Mouse (Mus musculus) fibroblast of lung, adult 2 months (primary cell): ENCODE results near the gene Nxpe5.
"Not testable (repeated sequence)": the region's sequence is repeated elsewhere in the genome, so short reads cannot be mapped to it uniquely, and the experiment has no call there.

ENCODE experiments used
- DNase-seq: peaks from one replicate; pipeline ENCODE4 v3.0.0-alpha.2; 2011; ENCODE audit warnings: low read depth

The Nxpe5 gene

DNA sequence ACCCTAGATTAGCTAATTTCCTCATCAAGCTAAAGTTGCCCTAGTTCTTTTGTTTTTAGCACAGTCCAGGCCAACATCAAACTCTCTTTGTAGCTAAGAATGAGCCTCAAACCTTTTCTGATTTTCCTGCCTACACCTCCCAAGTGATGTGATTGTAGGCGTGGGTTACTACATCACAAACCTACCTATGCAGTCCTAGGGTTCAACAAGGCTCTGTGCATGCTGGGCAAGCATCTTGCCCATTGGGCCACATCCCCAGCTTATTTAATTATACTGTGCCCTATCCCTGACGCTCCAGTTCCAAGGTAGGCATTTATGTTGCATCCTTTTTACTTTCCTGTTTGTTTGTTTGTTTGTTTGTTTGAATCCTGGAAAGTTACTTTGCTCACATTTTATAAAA lies at the start of gene Nxpe5:
Gene Nxpe5, plus strand, starts transcription at position 199 of the 400 bp plus-strand sequence.
- DNase-seq = no peak

DNA sequence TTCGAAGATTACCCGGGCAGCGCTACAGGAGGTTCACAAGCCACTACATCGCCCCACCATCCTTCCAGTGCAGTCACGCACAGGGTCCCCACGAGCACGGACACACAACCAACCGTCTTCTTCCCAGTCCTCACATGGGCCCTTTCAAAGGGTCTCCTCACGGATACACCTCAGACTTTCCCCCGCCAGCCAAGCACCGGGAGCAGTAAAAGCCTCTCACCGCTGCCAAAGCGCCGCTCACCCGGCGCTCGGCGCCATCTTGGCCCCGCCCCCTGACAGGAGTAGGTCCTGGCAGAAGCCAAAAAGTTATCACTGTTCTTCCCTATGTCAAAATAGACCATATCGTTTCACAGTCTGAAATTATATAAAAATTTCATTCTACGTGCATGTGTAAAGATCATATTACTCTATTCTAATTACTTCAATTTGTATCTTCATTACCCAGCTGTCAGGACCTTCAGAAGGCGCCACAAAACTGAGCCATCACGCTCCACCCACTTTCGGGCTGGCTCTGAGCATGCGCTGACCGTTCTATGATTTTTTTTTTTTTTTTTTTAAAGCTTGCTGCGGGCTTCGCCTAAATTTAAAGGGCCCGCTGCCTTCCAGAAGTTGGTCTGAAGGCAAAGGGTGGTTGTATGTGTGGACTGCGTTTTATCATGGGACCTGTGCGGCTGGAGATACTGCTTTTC lies 38.6 kb upstream of the Nxpe5 start, which contains the start of the genes Taf6 and Cnpy4:
Gene Taf6, minus strand, starts transcription at position 502 of the 689 bp plus-strand sequence.
Gene Cnpy4, plus strand, starts transcription at position 536 of the 689 bp plus-strand sequence.
- peak; percentile 79 for DNase-seq

DNA sequence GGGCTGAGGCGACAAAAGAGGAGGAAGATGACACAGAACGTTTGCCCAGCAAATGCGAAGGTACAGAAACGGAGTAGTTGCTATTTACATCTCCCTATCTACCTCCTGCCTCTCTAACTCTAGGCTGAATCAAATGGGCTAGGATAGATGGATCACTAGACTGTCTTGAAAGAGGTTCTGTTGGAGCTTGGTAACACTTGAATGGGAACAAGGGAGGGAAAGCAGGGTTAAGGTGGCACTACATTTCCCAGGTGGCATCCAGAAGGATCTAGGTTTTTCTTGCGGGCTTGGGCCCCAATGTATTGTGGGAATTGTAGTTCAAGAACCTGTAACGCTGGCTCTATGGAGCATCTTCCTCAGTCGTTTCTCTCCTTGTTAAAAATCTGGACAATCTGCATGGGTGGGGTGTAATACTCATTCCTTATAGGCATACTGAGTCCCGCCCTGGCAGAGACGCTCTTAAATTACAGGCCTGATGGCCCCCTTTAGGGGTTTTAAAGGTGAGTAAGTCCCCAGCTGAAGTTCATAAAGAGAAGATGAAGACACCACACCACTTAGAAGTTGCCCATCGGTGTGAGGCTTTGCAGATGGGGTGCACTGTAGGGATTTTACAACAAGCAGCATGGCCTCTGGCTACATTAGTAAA lies 37.9 kb upstream of the Nxpe5 start:
- DNase-seq = peak; percentile 60

DNA sequence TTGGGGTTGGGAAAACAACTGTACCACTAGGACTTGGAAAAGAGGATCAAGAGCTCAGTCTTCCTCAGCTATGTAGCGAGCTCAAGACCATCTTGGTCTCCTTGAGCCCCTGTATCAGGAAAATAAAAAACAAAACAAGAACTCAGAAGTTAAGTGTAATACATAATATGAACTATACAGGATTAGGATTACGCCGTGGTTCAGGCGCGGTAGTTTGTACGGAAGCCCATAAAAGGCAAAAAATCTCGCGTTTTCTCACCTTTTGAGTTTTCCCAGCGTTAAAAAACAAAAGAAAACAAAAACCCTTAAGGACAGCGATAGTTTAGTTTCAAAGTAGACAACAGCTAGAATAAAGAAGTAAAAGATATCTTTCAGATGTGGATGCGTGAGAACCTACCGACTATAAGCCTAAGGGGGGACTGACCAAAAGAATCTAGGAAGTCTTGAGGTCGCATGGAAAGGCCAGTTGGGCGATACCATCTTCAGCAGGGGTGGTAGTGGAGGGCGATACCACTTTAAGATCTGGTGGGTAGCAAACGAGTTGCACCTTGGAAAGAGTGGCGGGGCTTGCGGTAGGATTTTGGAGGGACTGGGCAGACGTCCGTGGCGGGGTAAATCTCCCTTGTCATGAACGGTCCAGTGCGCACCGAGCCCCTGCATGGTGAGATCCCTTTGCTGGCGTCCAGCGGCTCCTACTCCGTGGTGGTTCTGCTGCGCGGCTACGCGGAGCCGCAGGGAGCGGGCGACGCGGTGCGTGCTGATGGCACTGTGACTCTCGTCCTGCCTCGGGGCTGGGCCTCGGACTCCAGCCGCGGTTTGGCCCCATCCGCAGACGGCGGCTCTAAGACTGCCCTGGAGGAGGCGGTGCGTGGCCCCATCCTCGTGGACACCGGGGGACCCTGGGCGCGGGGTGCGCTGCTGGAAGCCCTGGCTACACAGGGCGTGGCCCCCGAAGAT lies 31.6 kb upstream of the Nxpe5 start, which contains the start of gene Mblac1:
Gene Mblac1, plus strand, starts transcription at position 544 of the 957 bp plus-strand sequence.
- DNase-seq = peak; percentile 74

DNA sequence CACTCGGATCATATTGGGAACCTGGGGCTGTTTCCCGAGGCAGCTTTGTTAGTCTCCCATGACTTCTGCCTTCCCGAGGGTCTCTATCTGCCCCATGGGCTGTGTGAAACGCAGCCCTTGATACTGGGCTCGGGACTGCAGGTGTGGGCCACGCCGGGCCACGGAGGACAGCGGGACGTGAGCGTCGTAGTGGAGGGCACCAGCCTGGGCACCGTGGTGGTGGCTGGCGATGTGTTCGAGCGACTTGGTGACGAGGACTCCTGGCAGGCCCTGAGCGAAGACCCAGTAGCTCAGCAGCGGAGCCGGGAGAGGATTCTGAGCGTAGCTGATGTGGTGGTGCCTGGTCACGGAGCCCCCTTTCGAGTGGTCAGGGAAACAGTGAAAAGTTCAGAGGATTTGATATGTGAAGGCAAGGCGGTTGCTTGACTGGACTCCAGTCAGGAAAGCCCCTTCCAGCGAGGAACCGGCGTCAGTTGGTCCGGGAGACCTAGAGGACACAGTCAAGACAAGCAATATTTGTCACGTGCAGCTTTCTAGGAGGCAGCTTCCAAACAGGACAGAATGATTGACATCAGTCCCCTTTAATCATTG lies 30.8 kb upstream of the Nxpe5 start:
- no peak for DNase-seq

DNA sequence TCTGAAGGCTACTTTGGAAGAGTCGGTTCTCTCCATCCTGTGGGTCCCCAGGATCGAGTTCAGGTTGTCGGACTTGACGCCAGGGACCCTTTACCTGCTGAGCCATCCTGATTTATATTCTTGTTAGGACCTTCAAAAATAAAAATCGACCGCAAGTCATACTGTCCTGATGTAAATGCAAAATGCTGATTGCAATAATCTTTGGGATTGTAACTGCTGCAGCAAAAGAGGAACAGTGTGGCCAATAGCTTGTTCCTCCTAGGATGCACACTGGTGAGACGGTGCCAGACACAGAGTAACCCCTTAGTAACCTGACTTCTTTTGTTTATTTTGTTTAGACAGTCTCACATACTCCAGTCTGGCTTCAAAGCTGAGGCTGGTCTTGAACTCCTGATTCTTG lies 30.2 kb upstream of the Nxpe5 start:
- no peak for DNase-seq

DNA sequence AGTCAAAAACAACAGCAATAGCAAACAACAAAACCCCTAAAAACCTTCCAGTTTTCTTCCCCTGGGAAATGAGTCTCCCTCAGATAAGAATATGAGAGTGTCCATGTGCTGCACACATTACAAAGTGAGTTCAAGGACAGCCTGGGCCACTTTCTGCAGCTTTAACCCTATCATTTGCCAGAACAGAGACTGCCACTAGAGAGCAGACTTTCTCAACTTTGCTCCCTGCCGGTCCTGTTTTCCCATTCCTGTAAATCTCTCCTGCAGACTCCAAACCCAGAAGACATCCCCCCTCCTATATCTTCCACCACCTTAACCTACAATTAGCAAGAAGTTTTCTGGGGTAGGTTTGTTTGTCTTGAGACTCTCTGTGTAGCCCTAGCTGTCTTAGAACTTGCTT lies 26.1 kb upstream of the Nxpe5 start:
- no peak for DNase-seq

DNA sequence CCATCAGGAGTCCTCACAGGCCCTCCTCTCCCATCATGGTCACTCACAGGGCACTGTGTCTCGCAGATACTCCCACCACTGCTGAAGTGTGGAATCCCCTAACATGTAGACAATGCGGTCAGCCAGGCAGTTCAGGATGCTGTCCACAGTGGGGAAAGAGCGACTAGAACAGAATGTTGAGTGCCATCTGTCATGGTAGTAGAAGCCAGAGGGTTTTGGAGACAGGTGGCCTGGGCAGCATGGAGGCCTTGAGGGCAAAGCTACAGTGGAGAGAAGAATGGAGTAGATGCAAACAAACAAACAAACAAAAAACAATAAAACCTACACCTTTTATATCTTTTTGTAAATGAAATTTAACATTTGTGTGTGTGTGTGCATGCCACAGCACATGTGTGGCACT lies 23.6 kb upstream of the Nxpe5 start:
- DNase-seq = no peak

DNA sequence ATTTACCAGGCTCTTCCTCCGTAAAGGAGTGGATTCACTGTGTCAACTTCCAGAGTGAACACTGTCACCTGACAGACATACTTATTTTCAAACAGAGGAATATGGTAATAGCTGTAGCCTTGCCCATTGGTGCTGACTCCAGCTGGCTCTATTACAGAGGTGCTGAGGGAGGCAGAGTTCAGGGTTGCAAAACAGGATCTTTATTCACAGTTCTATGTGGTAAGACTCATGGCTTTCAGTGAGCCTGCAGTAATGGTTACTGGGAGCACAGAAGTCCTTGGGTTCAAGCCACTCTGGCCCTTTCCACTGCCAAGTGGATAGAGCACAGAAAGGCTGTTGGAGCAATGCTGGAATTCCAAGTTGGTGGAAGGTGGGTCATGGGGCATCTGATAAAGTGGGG lies 18.4 kb upstream of the Nxpe5 start:
- DNase-seq = no peak

DNA sequence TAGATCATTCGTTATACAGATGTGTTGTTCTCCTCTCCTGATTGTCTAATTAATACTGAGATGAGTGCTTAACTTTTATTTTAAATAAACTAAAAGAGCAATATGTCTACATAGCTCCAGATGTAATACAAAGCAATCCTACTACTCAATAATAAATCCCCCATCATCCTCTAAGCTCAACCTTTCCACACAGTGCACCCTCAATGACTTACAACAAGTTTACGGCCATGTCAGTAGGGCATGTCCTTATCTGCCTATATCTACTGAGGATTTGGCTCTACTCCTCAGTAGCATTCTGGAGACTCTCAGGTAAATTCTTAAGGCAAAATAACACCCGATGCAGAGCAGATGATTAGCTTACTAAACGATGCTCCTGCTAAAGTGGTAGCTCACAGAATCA lies 17.8 kb upstream of the Nxpe5 start:
- DNase-seq = no peak

DNA sequence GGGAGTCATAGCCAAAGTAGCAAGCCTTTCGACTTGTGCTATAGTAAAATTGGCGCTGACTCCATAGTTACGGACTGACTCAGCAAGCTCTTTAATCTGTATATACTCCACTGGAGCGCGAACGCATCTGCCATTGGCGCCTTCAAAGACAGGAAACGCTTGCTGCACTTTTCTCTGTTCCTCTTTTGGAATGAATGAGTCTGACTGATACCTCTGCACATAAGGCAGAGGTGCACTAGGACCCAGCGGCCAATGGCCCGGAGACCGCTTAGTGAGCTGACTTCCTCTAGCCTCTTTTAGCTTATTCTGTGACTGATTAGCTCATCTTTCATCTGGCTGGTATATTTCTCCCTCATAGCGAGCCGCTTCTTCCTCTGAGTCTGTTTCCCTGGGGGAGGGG lies 9.1 kb upstream of the Nxpe5 start:
- DNase-seq = not testable (repeated sequence)

DNA sequence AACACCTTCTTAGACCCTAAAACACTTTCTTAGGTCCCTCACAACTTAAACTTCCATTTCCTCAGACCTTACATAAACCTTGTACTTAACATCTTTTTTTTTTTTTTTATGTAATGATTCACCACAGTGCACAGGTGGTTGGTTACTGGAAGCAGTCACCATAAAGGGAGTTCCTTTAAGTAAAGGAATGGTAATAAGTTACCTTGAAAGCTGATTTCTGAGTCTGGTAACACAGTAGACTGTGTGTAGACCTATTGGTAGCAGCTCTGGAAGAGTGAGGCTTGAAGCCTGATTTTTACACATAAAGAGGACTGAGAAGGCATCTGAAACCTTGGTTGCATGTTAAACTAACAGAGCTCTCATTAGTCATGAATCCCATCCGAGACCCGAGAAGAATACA lies 5.8 kb upstream of the Nxpe5 start:
- no peak for DNase-seq

DNA sequence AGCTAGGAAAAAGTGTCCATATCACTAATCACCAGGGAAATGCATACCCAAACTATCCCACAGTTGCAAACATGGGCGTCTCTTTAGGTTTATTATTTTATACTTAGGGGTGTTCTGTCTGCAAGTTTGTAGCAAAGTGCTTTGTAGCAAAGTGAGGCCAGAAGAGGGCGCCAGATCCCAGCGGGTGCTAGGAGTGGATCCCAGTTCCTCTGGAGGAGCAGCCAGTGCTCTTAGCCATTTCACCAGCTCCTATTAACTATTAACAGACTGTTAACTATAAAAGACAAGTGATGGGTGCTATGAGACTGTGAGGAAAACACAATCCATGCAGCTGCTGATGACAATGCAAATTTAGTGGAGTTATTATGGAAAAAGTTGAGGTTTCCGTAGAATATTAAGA lies 3.6 kb upstream of the Nxpe5 start:
- DNase-seq = peak; percentile 33

DNA sequence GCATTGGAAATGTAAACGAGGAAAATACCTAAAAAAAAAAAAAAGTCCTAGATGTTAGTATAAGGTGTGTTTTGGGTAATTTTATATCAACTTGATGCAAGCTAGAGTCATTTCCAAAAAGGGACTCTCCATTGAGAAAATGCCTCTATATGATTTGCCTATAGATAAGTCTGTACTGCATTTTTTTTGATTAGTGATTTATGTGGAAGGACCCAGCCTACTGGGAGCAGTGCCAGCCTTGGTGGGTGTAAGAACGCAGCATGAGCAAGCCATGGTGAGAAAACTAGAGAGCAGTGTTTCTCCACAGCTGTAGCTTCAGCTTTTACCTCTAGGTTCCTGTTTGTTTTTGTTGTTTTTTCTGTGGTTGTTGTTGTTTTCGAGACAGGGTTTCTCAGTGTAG lies 2.4 kb upstream of the Nxpe5 start:
- no peak for DNase-seq

DNA sequence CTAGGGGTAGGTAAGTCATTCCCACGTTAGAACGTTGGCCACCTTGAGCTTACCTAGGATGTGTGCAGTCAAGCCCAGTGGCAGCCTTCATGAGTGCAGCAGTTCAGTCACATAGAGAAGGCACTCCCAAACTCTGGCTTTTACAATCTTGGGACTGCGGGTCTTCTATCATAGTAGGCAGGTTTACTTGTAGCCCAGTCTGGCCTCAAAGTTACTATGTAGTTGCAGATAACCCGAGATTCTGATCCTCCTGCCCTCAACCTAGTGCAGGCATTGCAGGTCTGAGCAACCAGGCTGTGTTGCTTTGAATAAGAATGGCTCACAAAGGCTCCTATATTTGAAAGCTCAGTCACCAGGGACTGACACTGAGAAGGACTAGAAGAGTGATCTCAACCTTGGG lies 793 bp downstream of the Nxpe5 start:
- DNase-seq = no peak

DNA sequence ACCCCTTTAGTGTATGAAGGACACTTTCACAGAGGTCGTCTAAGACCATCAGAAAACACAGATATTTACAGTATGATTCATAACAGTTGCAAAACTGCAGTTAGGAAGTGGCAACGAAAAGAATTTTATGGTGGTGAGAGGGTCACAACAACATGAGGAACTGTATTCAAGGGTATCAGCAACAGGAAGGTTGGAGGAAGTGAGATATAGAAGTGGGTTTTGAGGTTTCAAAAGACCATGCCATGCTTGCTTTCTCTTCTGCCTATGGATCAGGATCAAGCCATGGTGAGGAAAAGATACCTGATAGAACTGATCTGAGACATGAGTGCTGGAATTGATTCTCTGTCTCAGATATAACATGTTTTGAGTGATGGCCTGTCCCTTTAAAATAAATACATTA lies 1.7 kb downstream of the Nxpe5 start:
- DNase-seq = no peak

DNA sequence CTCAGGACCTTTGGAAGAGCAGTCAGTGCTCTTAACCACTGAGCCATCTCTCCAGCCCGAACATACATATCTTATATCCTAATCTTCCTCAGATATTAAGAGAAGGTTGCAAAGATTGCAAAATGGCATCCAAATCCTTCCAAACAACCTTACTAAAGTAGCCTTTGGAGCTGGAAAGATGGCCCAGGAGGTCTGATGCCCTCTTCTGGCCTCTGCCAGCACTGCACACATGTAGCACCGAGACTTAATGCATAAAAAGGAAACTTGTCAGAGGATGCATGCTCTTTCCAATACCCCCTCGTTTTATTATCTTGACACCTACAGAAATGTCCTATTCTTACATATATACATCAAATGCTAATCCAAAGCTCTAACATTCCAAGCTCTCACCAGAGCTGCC lies 2.3 kb downstream of the Nxpe5 start:
- no peak for DNase-seq

DNA sequence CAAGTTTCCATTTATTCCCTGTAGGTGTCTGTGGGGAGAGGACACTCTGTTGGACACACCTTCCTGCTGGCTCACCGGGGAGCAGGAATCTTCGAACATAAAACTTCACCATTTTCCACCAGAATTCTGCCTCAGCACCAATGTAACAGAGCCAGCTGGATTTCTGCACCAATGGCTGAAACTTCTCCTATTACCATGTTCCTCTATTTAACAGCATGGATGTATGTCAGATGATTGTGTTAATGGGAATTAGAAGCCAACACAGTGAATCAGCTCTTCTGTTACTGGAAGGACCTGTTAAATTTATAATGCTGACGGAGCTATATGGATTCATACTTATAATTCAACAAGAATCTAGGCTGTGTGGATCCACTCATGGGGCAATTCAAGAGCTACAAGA lies 3.8 kb downstream of the Nxpe5 start:
- DNase-seq = no peak

DNA sequence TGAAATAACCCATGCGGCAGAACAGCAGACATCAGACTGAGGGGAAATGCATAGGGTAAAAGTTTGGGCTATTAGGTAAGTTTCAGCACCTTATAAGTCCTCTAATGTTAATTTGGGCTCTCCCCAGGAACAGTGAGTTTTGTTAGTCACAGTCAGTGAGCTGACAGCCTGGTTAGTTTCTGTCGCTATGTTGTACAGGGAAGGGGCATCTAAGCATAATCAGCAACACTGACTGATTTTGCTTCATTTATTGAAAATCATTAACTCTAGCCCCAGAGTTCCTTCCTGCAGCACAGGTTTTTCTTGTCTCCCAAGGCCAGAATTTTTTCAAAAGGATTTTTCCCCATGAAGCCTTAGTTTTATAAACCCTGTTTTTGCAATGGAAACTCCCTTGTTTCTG lies 8.1 kb downstream of the Nxpe5 start:
- DNase-seq = no peak

DNA sequence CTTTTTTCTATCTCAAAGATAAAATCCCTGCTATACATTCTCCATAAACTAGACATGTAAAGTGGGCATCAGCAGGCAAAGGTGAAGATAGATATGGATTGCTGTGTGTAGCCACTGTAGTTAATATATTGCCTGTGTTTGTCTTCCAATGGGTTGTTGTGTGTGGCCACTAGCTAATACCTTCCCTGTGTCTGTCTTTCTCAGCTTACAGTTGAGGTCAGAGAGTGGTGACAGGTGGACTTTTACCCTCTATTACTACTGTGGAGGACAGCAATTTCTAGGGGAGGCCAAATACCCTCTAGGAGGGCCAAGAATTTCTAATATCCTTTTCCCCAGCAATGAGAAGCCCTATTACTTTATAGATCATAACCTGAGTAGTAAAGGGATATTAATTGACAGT lies 8.5 kb downstream of the Nxpe5 start:
- DNase-seq = no peak

DNA sequence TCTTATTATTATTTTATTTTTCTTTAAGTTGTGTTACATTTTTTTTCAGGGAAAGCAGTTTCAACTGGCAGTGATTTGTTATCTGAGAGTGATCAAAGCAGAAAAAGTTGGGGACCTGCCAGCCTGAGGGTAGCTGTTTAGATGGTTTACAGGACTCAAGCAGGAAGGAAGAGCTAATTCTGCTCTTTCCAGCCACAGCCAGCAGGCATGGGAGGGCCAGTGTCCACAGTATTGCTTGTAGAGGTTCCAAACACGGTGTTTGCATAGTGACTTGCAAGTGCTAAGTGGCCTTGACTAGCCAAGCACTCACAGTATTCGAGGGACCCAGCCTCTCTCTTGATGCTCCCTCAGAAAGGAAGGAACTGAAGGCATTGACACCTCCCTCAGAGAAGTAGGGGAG lies 15.8 kb downstream of the Nxpe5 start:
- no peak for DNase-seq

DNA sequence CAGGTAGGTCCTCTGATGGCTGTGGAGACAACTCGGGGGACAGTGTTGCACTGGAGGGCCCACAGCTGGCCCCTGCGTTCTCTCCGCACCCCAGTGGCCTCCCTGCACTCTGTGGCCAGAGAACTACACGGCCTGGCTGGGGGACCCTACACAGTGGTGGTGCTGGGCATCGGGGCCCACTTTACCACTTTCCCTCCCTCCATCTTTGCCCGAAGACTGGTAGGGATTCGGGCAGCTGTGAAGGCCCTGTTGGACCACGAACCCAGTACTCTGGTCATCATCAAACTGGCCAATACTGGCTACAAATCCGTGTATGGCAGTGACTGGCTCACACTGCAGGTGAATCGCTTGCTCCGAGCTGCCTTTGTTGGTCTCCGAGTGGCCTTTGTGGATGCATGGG lies 25.4 kb downstream of the Nxpe5 start:
- DNase-seq = no peak
